Mouse (Mus musculus): Measurements from ENCODE around the gene Tmem266.

Gene Tmem266

GRCm38 (mm10) chr9:55329401-55329800, 2.7 kb downstream of the Tmem266 start:
- no peak for DNase-seq (ENCODE audit: low spot score)

GRCm38 (mm10) chr9:55332476-55332875, 5.8 kb downstream of the Tmem266 start:
- DNase-seq (ENCODE audit: low spot score): no peak

GRCm38 (mm10) chr9:55332949-55333348, 6.2 kb downstream of the Tmem266 start:
- DNase-seq (ENCODE audit: low spot score): no peak

- no peak for DNase-seq (ENCODE audit: low spot score)
These were observed 17.5 kb downstream of the Tmem266 start for GRCm38 (mm10) chr9:55344165-55344564.

- no peak for DNase-seq (ENCODE audit: low spot score)
These were observed 18.6 kb downstream of the Tmem266 start for GRCm38 (mm10) chr9:55345332-55345731.

- no peak for DNase-seq (ENCODE audit: low spot score)
These were observed 22.0 kb downstream of the Tmem266 start for GRCm38 (mm10) chr9:55348664-55349063.

- DNase-seq (ENCODE audit: low spot score): no peak
These were observed 28.0 kb downstream of the Tmem266 start for GRCm38 (mm10) chr9:55354686-55355085.

- no peak for DNase-seq (ENCODE audit: low spot score)
These were observed 28.6 kb downstream of the Tmem266 start for GRCm38 (mm10) chr9:55355270-55355834.

- DNase-seq (ENCODE audit: low spot score): no peak
These were observed 30.5 kb downstream of the Tmem266 start for GRCm38 (mm10) chr9:55357164-55357563.

- DNase-seq (ENCODE audit: low spot score): no peak
These were observed 33.7 kb downstream of the Tmem266 start for GRCm38 (mm10) chr9:55360372-55360771.

- no peak for DNase-seq (ENCODE audit: low spot score)
These were observed 34.1 kb downstream of the Tmem266 start for GRCm38 (mm10) chr9:55360861-55361260.

- DNase-seq (ENCODE audit: low spot score): no peak
These were observed 35.3 kb downstream of the Tmem266 start for GRCm38 (mm10) chr9:55361969-55362368.

- DNase-seq (ENCODE audit: low spot score): no peak
These were observed 37.0 kb downstream of the Tmem266 start for GRCm38 (mm10) chr9:55363707-55364106.

GRCm38 (mm10) chr9:55368011-55368410, 41.3 kb downstream of the Tmem266 start:
- DNase-seq (ENCODE audit: low spot score): no peak

GRCm38 (mm10) chr9:55371908-55372307, 45.2 kb downstream of the Tmem266 start:
- DNase-seq (ENCODE audit: low spot score): no peak

GRCm38 (mm10) chr9:55377603-55378250, 51.0 kb downstream of the Tmem266 start:
- no peak for DNase-seq (ENCODE audit: low spot score)

- DNase-seq (ENCODE audit: low spot score): no peak
These were observed 54.7 kb downstream of the Tmem266 start for GRCm38 (mm10) chr9:55381456-55381855.

- DNase-seq (ENCODE audit: low spot score): no peak
These were observed 55.7 kb downstream of the Tmem266 start for GRCm38 (mm10) chr9:55382441-55382840.

GRCm38 (mm10) chr9:55386117-55386516, 59.4 kb downstream of the Tmem266 start:
- no peak for DNase-seq (ENCODE audit: low spot score)

- DNase-seq (ENCODE audit: low spot score): no peak
These were observed 61.3 kb downstream of the Tmem266 start for GRCm38 (mm10) chr9:55387862-55388505.

GRCm38 (mm10) chr9:55391909-55392658, 65.4 kb downstream of the Tmem266 start:
- peak; percentile 41 for DNase-seq (ENCODE audit: low spot score)

GRCm38 (mm10) chr9:55395650-55396049, 68.9 kb downstream of the Tmem266 start:
- DNase-seq (ENCODE audit: low spot score): no peak

Measured in urinary bladder, postnatal 10 days (tissue).